Mouse (Mus musculus): ENCODE results near the gene Nle1.

The Nle1 gene

GRCm38 (mm10) chr11:82914711-82915352 is 6.6 kb upstream of the Nle1 start:
- DNase-seq (ENCODE audit: low spot score in 2 of 2): peak; percentile 61 to 64

DNA sequence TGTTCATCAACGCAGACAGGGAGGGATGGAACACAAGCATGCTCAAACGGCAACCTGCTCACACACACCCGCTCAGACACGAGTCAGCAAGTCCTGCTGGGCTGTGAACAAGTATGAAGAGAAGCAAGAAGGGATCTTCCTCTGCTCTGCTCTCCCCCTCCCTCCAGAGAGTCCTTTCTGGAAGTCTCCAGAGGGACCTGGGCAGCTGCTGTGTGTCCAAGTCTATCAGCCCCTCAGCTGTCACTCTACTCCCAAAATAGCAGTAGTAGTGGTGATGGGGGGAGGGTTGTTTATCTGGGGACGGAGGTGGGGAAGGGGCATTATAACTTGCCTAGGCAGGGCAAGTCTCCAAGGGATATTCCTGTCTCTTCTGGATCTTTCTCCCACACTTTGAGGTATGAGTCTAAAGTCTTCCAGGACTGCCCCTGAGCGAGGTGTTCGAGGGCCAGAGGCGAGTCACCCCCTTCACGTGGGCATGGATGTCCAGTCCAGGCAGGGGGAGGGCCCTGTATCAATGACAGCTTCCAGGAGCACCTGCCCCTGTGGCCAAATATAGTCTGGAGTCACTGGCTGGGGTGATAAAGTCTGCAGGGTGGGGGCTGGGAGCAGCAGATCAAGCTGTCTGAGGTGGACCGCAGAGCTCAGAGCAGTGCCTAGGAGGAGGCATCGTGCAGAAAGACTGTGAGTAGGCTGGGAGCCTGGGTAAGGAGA is 2.6 kb upstream of the Nle1 start:
- no peak for DNase-seq (ENCODE audit: low spot score in 2 of 2)

- no peak for DNase-seq (ENCODE audit: low spot score in 2 of 2)
Measured at GRCm38 (mm10) chr11:82910250-82910649, 2.0 kb upstream of the Nle1 start, which contains the start of gene Unc45b. Gene Unc45b (plus strand): TSS chr11:82910550.

DNA sequence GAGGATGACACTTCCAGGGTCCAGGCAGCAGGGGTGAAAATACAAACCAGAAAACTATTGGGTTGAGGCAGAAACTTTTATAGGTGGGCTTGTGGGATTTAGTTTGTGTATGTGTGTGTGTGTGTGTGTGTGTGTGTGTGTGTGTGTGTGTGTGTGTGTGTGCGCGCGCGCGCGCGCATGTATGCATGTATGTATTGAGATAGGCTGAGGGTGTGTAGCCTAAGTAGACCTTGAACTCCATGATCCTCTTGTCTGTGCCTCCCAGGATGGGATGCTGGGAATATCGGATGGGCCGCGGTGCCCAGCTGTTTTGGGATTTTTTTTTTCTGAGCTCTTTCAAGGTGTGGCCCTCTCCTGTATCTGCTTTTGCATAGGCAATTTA is 388 bp upstream of the Nle1 start:
- no peak for DNase-seq (ENCODE audit: low spot score in 2 of 2)

DNA sequence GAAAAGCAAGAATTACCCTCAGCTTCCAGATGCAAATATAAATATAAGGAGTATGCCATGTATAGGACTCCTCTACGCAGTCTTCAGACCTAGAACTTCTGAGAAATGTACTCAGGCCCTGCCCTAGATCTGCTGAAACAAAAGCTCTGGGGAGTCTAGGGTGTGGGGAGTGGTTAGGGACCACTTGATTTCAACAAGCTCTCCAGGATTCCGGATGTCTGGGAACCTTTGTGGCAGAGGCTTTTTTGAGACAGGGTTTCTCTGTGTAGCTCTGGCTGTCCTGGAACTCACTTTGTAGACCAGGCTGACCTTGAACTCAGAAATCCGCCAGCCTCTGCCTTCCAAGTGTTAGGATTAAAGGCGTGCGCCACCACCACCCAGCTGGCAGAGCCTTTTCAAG is 2.4 kb downstream of the Nle1 start:
- no peak for DNase-seq (ENCODE audit: low spot score in 2 of 2)

GRCm38 (mm10) chr11:82904952-82905351 is 3.3 kb downstream of the Nle1 start:
- no peak for DNase-seq (ENCODE audit: low spot score in 2 of 2)

DNA sequence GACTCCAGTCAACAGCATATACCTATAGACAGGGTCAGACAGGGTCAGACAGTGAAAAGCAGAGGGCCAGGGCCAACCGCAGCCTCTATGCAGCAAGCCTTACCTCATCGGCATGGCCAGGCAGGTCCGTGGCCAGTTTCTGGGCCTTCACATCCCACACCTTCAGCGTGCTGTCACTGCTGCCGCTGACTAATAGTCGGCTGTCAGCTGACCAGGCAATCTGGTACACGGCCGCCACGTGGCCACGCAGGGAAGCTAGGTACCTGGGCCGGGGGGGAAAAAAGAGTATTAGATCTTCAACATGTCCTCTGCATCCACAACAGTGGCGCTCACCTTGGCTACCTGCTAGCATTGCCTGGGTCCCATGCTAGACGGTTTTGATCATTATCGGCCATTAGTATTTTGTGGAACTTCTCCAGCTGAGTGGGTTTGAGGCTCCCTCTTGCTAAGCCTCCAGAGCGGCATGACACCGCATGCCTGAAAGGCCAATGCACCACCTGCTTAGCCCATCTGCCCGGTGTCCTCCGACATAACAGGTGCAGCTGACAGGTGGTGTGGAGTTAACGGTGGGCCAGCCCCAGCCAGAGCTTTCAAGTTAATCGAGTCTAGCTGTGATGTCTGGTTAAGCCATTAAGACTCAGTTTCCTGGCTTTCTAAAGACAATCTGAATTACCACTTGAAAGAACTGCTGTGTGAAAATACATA is 6.5 kb downstream of the Nle1 start:
- no peak for DNase-seq (ENCODE audit: low spot score in 2 of 2)

- DNase-seq (ENCODE audit: low spot score in 2 of 2): no peak
Measured at GRCm38 (mm10) chr11:82899720-82900119, 8.5 kb downstream of the Nle1 start.

DNA sequence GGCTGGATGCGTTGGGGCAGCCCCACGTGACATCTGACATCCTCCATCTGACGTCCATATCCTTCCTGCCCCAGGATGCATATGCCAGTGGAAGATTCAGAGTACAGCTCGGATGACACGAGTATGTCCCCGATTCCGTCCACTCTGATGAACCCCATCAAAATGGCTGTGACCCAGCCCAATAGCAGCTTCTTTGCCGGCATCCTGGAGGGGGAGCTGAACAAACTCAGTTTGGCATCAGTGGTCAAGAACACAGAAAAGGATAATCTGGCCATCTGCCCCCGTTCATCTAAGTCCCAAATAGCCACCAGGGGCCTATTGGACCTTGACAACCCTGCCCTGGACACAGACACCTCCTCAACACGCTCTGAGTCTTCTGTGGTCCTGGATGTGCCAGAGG is 10.7 kb downstream of the Nle1 start:
- no peak for DNase-seq (ENCODE audit: low spot score in 2 of 2)

- DNase-seq (ENCODE audit: low spot score in 2 of 2): no peak
Measured at GRCm38 (mm10) chr11:82891936-82892335, 16.3 kb downstream of the Nle1 start, which contains the start of gene Fndc8. Gene Fndc8 (plus strand): TSS chr11:82892124.

DNA sequence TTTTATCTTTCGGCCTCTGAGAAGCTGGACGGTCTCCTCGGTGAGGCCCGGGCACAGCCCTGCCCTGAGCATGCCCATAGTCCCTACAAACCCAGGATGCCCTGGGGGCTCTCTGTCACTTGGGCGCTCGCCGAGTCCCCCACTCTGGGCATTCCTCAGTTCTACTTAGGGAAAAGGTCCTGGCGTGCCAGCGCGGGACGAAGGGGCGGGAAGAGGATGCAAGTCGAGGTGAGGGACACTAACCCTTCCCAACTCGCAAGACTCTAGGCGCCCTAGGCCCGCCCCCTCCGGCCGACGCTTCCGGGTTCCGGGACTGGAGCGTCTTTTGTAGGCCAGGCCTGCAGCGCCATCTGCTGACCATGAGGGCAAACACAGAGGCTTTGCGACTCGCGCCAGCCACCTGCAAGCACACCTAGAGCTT is 17.9 kb downstream of the Nle1 start, which contains the start of gene Rad51d:
Gene Rad51d, minus strand, starts transcription at position 273 of the 421 bp plus-strand sequence.
- peak; percentile 88 for DNase-seq (ENCODE audit: low spot score in 2 of 2)

DNA sequence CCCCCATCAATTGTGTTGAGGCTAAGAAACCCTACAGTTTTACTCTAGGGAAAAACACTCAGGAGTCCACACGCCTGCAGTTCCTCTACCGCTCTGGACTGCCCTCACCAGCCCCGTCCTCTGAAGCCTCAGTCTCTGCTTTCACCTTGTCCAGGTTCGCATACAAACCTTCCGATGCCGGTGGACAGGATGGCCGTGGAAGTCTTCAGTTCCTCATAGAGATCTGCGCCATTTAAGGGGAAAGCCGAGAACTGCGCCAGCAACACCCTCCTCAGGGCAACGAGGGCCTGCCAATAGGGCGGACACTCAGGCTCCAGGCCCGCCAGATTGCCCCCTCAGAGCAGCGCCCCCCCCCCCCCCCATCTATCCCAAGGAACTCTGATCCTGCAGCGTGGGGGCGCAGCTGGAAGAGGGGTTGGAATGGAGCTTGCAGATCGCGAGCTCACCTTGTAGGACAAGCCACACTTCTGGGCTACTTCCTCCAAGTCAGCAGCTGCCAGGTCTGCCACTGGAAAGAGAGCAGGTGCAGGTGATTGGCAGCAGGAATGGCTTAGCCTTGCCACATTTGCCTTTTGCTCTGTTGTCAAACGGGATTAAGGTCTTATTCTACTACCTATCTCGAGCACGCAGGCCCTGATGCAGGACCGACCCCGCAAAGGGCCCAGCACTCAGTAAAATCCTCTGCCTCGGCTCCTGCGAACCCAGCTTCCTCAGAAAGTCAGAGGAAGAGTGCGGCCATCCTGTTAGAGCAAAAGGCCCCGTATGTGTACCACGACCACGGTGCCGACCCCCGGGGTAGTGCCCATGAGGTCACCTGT is 18.5 kb downstream of the Nle1 start:
- peak in 1 of 2 experiments; percentile 23 for DNase-seq (ENCODE audit: low spot score in 2 of 2)

DNA sequence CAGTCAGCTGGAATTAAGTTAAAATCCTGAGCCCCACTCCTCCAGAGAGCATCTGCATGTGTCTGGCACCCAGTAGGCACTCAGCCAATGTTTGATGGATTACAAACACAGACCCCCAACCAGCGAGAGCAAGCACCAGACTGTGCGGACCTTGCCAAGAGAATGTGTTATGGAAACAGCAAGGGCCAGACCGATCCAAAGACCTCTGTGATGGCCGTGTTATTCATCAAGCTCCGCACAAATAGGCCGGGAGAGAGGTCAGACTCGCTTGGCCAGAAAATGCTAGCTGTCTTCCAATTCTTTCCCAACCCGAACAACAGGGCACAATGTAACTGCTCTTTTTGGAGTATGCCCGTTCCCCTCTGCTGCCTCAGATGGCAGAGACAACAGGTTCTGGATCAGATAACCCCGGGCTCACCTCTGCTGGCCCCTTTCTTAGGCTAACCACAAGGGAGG is 19.7 kb downstream of the Nle1 start:
- DNase-seq (ENCODE audit: low spot score in 2 of 2): no peak

DNA sequence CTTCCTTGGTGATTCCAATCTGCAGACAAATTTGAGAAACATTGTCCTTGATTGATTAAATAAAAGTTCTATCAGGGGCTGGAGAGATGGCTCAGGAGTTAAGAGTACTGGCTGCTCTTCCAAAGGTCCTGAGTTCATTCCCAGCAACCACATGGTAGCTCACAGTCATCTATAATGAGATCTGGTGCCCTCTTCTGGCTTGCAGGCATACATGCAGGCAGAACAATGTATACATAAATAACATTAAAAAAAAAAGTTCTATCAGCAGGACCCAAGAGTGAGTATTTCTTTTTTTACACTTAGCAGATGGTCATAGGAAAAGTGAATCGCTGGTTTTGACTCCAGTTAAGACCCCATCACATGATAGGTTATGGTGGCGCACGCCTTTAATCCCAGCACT is 21.7 kb downstream of the Nle1 start:
- DNase-seq (ENCODE audit: low spot score in 2 of 2): no peak

GRCm38 (mm10) chr11:82883180-82883579 is 25.0 kb downstream of the Nle1 start:
- no peak for DNase-seq (ENCODE audit: low spot score in 2 of 2)

GRCm38 (mm10) chr11:82877726-82878344 is 30.4 kb downstream of the Nle1 start:
- no peak for DNase-seq (ENCODE audit: low spot score in 2 of 2)

DNA sequence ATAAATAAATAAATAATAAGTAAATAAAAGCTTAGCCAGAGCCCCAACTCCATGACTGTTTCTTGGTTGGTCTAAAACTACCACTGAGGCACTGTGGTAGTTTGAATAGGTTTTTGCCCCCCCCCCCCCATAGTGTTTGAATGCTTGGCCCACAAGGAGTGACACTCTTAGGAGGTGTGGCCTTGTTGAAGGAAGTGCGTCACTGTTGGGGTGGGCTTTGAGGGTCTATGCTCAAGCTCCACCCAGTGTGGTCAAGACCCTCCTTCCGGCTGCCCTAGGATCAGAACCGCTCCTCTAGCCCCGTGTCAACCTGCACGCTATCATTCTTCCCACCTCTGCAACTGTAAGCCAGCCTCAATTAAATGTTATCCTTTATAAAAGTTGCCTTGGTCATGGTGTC is 32.6 kb downstream of the Nle1 start:
- no peak for DNase-seq (ENCODE audit: low spot score in 2 of 2)

DNA sequence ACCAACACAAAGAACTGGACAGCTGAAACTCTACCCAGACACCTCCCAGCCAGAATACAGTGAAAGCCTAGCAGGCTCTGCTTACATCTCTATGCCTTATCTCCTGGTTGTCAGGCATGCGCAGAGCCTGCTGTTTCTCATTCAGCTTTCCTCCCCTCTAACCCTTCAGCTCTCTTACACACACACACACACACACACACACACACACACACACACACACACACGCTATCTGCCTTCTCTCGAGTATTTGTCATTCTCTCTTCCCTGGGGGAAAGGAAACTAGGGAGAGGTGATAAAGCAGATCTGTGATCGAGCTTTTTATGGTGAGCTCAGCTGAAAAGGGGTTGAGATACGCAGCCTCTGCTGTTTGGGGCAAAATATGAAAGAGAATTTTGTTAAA is 33.3 kb downstream of the Nle1 start:
- no peak for DNase-seq (ENCODE audit: low spot score in 2 of 2)

DNA sequence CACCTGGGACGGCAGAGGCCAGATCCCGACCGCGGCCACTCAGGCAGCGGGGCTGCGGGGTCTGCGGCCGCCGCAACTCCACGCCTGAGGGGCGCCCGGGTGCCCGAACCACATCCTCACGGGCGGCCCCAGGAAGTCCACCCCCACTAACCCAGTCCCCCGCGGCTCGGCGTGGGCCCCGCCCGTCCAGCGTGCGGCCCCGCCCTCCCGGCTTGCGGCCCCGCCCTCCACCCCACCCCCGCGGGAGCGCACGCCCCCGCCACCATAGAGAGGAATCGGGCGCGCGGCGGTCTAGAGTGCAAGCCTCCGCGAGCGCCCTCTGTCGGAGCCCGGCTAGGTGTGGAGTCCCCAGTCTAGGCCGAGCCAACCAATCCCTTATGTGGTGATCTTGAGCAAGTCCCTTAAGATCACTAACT is 37.2 kb downstream of the Nle1 start, which contains the start of gene Rffl:
Gene Rffl, minus strand, starts transcription at position 180 of the 416 bp plus-strand sequence.
- peak; percentile 88 to 90 for DNase-seq (ENCODE audit: low spot score in 2 of 2)

DNA sequence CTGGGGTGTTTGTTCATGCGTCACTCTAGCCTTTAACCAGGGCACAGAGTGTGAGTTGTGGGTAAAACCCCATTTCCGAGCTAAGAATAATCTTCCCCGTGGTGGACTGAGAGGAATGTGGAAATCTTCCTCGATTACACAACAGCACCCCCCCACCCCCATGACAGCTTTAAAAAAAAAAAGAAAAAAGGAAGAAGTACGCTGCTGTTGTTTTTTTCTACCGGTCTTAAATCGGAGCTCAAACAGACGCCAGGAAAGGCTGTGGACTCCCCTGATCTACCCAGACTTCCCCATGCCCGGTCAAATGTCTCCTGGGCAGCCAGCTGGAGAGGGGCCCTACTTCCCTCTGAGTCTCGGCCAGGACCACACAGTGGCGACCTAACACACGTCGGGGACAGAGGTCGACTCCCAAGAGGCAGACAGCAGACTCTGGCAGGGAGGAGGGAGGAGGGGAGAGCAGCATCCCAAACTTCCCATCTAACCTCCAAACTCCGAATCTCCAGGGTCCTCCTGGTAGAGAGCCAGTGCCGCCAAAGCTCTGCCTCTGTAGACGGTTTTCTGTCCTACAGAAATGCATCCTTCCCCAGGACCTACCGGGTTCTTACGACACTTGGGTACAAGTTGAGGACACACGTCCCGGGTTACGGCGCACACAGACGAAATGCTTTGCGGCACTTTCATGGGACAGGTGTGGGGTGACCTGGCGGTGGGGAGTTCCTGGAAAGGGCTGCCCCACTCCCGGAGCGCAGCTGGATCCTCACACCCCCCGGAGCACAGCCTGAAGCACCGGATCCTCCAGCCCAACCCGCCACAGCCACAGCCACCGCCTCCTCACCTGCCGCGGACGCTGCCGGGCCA is 37.8 kb downstream of the Nle1 start:
- peak; percentile 12 to 17 for DNase-seq (ENCODE audit: low spot score in 2 of 2)

All from frontal cortex, postnatal 25 days (tissue).